Mouse (Mus musculus): ENCODE measurements around the gene Osbpl7.
A peak's percentile ranks its signal among the peaks of the same experiment; 100 is the strongest.

Gene Osbpl7

GRCm38 (mm10) chr11:97083401-97084140, 33.1 kb downstream of the Osbpl7 start:
- DNase-seq, result peak; percentile 34 to 35

GRCm38 (mm10) chr11:97084821-97085505, 34.5 kb downstream of the Osbpl7 start:
- DNase-seq, result no peak

GRCm38 (mm10) chr11:97086365-97086764, 35.9 kb downstream of the Osbpl7 start:
- DNase-seq, result no peak

- no peak for DNase-seq
Observed at GRCm38 (mm10) chr11:97094600-97094999, 44.2 kb downstream of the Osbpl7 start.

- no peak for DNase-seq
Observed at GRCm38 (mm10) chr11:97098791-97099190, 48.4 kb downstream of the Osbpl7 start.

- DNase-seq, result peak; percentile 91
Observed at GRCm38 (mm10) chr11:97101722-97102121, 51.3 kb downstream of the Osbpl7 start.

- DNase-seq, result no peak
Observed at GRCm38 (mm10) chr11:97103163-97104090, 53.0 kb downstream of the Osbpl7 start.

GRCm38 (mm10) chr11:97104091-97104483, 53.7 kb downstream of the Osbpl7 start:
- DNase-seq, result no peak

- no peak for DNase-seq
Observed at GRCm38 (mm10) chr11:97108976-97109375, 58.5 kb downstream of the Osbpl7 start.

- DNase-seq, result no peak
Observed at GRCm38 (mm10) chr11:97112519-97113125, 62.2 kb downstream of the Osbpl7 start.

GRCm38 (mm10) chr11:97114671-97115601, 64.5 kb downstream of the Osbpl7 start, which contains the start of gene Tbx21:
TSS of gene Tbx21 (minus strand) at chr11:97115331.
- peak; percentile 34 to 35 for DNase-seq

- DNase-seq, result peak; percentile 41 to 47
Observed at GRCm38 (mm10) chr11:97115797-97116196, 65.4 kb downstream of the Osbpl7 start.

All from B cell, adult 2 months (primary cell).